Mouse (Mus musculus) forebrain, embryonic 16.5 days (tissue): ENCODE measurements around the gene Vwa8. TPM values are rescaled to one million over a fixed set of nuclear protein-coding genes. Genes with fewer than 3 reads are reported as not detected.

ENCODE experiments used
- ATAC-seq: fragments of 200-750 bp; cut with Nextera tagmentation; 2 replicates; pipeline ENCODE4 v1.8.0; 2017; ENCODE audit warnings: mild to moderate bottlenecking, moderate library complexity
- H3K27ac ChIP-seq: fragments of 300-500 bp; sonication (generic); 2 replicates; pipeline ENCODE4 v1.5.1; 2014; ENCODE audit warnings: low read length, control low read depth
- H3K27me3 ChIP-seq: fragments of 300-500 bp; sonication (generic); replicated peaks from 2 replicates; pipeline ENCODE4 v1.6.1; 2014; ENCODE audit warnings: low read length; ENCODE audit not compliant: control insufficient read depth, insufficient read depth
- H3K36me3 ChIP-seq: fragments of 300-500 bp; sonication (generic); 2 replicates; pipeline ENCODE4 v1.6.1; 2014; ENCODE audit not compliant: control insufficient read depth, insufficient read depth
- H3K4me1 ChIP-seq: fragments of 300-500 bp; sonication (generic); replicated peaks from 2 replicates; pipeline ENCODE4 v1.6.1; 2014; ENCODE audit warnings: low read length; ENCODE audit not compliant: control insufficient read depth, insufficient read depth
- H3K4me2 ChIP-seq: fragments of 300-500 bp; sonication (generic); 2 replicates; pipeline ENCODE4 v1.6.1; 2014; ENCODE audit warnings: mild to moderate bottlenecking, low read length, control low read depth
- H3K4me3 ChIP-seq: fragments of 300-500 bp; sonication (generic); replicated peaks from 2 replicates; pipeline ENCODE4 v1.5.1; 2014; ENCODE audit warnings: mild to moderate bottlenecking, low read length, control low read depth
- H3K9ac ChIP-seq: fragments of 300-500 bp; sonication (generic); replicated peaks from 2 replicates; pipeline ENCODE4 v1.6.1; 2014; ENCODE audit warnings: low read depth, low read length, control low read depth
- H3K9me3 ChIP-seq: fragments of 300-500 bp; sonication (generic); 2 replicates; pipeline ENCODE4 v1.6.1; 2016; ENCODE audit warnings: low read length; ENCODE audit not compliant: control insufficient read depth
- WGBS: fragments of 180-500 bp; shearing (Covaris S2); extraction: QIAGEN DNeasy Blood & Tissue Kit; methylation state at CpG from one replicate; pipeline ENCODE4 v1.1.7; 2014; 5-methylcytosine and 5-hydroxymethylcytosine counted together
- polyA plus RNA-seq: library from polyadenylated mRNA; unstranded; fragments of >200 nt; fragmentation: Nextera tagmentation; extraction: Ambion mirVana; gene quantifications from 2 replicates; pipeline ENCODE4 v1.2.1, GENCODE M21; 2015

Vwa8 gene
- polyA plus RNA-seq, 1 experiment from 2014 or later = 5.4 TPM

DNA sequence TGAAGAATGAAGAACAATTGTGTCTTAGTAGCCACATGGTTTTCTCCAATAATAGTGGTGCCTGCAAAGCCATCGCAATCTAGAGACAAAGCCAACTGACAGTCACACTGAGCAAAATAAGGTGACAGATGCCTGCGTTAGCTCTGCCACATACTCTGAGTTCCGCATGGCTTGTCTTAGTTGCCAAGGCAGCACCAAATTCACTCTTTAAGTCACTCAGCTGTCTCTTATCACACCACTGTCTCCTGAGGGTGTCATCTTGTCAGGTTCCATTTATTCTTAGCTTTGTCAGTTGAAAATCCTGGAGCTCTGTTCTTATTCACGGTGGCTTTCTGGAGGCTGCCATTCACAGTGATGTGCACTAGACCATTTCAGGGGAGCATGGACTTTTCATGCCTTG, 17.7 kb upstream of the Vwa8 start:
- H3K9me3 ChIP-seq = no peaks in the 10 kb centered on the region
- no peaks in the 10 kb centered on the region for H3K36me3 ChIP-seq
- H3K4me2 ChIP-seq = no peak overlapping the region
- H3K4me3 ChIP-seq = no peak overlapping the region
- no peak overlapping the region for H3K27ac ChIP-seq
- H3K4me1 ChIP-seq = no peaks in the 10 kb centered on the region
- ATAC-seq = no peak
- no peaks in the 10 kb centered on the region for H3K27me3 ChIP-seq
- 72% methylated on average over 4 of the region's 4 CpGs for WGBS
- H3K9ac ChIP-seq = no peak overlapping the region

DNA sequence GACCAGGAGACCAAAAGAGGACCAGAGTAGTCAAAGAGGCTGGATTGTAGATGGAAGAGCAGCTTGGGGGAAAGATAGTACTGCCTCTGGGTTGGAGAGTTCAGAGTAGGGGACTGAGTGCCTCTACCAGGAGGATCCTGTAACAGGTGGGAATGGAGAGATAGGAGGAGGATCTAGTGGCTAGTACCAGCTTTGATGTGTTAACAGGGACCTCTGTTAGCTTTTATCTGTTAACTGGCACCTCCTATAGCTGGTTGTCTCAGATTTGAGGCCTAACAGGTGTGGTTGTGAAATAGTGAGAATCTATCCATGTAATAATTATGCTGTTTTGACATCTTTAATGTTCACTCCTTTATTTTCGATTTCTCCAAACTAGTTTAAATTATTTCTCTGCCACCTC, 904 bp upstream of the Vwa8 start:
- Histone ChIP-seq H3K36me3 (no peaks in the 10 kb centered on the region), H3K4me1 (peaks cover 13% of the 10 kb centered on the region), H3K4me2 (no peak overlapping the region), H3K27me3 (no peaks in the 10 kb centered on the region), H3K9ac (no peak overlapping the region), H3K27ac (no peak overlapping the region), H3K9me3 (no peaks in the 10 kb centered on the region), H3K4me3 (no peak overlapping the region)
- no peak for ATAC-seq
- 100% methylated on average over 1 of the region's 1 CpGs for WGBS

DNA sequence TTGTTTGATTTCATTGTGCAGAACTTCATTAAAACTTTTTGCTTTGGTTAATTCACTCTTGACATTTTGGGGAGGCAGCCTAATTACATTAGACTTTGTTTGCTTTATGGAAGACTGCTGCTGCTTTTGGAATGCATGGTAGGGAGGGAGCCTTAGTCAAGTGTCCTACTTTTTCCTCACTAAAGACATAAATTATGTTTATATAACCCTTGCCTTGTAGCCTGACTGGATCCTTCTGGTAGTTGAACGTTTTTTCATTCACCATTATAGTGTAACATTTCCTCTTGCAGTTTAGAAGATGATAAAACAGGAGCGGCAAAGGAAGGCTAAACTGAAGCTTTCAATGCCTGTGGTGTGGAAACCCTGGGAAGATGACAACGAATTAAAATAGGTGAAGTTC, 375 bp upstream of the Vwa8 start:
- peak overlapping the region; percentile 85 for H3K4me3 ChIP-seq
- no peaks in the 10 kb centered on the region for H3K27me3 ChIP-seq
- 0 out of 2 replicates have a peak, but pooled peaks have one; percentile 10 for ATAC-seq
- no peaks in the 10 kb centered on the region for H3K36me3 ChIP-seq
- WGBS = 5% methylated on average over 3 of the region's 3 CpGs
- peak overlapping the region; percentile 71 for H3K27ac ChIP-seq
- peak overlapping the region; percentile 97 for H3K9ac ChIP-seq
- no peaks in the 10 kb centered on the region for H3K9me3 ChIP-seq
- peak overlapping the region; percentile 77 for H3K4me2 ChIP-seq
- H3K4me1 ChIP-seq = peaks cover 13% of the 10 kb centered on the region

DNA sequence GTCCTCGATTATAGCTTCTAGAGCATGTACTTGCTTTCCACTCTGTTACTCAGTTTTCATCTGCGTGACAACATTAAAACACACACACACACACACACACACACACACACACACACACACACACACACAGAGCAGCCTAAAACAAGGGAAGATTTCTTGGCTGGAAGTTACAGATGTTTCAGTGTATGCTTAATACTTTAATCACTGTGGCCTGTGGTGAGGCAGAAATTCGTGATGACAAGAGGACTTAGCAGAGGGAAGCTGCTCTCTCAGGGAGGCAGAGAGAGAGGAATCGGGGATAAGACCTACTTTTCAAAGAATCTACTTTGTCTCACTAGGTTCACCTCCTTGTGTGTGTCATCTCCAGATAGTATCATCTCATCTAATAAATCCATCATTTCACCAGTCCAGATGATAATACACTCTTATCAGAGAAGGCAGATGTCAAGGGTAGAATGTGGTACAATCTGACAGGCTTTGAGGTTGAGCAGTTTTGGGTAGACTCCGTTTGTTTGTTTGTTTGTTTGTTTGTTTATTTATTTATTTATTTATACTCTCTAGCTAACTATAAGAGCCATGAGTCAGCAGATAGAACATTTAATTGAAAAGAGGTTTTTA, 1.2 kb downstream of the Vwa8 start:
- H3K4me3 ChIP-seq = no peak overlapping the region
- no peaks in the 10 kb centered on the region for H3K27me3 ChIP-seq
- no peaks in the 10 kb centered on the region for H3K36me3 ChIP-seq
- peaks cover 13% of the 10 kb centered on the region for H3K4me1 ChIP-seq
- no peaks in the 10 kb centered on the region for H3K9me3 ChIP-seq
- H3K4me2 ChIP-seq = no peak overlapping the region; the same call in 1 of the 2 replicates
- WGBS = 65% methylated on average over 5 of the region's 5 CpGs
- no peak for ATAC-seq
- H3K27ac ChIP-seq = no peak overlapping the region
- H3K9ac ChIP-seq = no peak overlapping the region

DNA sequence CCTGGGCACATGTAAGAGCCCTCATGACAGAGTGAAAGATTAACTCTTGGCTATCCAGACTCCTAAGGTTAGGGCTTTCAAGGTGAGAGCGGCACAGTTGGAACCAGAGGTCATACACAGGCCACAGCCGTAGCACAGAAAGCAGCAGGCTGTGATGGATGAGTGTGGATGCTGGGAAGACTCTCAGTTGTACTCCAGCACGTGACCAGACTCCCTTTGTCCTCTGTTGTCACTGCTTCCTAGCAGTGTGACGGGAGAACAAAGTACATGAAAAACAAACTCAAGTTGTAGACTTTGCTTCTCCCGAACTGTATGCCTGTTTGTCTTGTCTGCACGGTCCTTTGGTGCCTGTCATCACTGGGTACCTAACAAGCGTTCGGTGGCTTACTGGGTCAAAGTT, 1.8 kb downstream of the Vwa8 start:
- Histone ChIP-seq H3K9ac (no peak overlapping the region), H3K36me3 (no peaks in the 10 kb centered on the region), H3K27ac (no peak overlapping the region), H3K4me1 (peaks cover 13% of the 10 kb centered on the region), H3K4me2 (no peak overlapping the region), H3K9me3 (no peaks in the 10 kb centered on the region), H3K4me3 (no peak overlapping the region), H3K27me3 (no peaks in the 10 kb centered on the region)
- no peak for ATAC-seq
- 45% methylated on average over 8 of the region's 8 CpGs for WGBS

DNA sequence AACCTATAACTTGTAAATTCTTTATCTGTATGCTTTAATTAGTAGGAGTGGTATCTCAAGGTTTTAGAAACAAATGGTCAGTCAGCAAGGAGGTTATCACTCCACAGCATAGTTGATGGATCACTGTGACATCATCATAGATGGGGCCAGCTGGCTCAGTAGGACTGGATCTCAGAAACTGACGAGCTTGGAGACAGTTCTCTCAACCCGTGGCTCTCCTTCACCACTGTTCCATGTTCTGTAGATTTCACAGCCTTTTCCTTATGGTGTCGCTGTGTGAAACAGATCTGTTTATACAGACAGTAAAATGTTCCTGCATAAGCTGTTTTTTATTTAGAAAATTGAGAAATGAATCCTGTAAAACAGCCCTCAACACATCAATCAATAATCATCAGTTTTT, 2.5 kb downstream of the Vwa8 start:
- WGBS = 60% methylated on average over 3 of the region's 3 CpGs
- peaks cover 13% of the 10 kb centered on the region for H3K4me1 ChIP-seq
- H3K9me3 ChIP-seq = no peaks in the 10 kb centered on the region
- ATAC-seq = no peak
- H3K4me3 ChIP-seq = no peak overlapping the region
- H3K27me3 ChIP-seq = no peaks in the 10 kb centered on the region
- H3K36me3 ChIP-seq = no peaks in the 10 kb centered on the region
- no peak overlapping the region for H3K27ac ChIP-seq
- no peak overlapping the region for H3K9ac ChIP-seq
- H3K4me2 ChIP-seq = no peak overlapping the region

DNA sequence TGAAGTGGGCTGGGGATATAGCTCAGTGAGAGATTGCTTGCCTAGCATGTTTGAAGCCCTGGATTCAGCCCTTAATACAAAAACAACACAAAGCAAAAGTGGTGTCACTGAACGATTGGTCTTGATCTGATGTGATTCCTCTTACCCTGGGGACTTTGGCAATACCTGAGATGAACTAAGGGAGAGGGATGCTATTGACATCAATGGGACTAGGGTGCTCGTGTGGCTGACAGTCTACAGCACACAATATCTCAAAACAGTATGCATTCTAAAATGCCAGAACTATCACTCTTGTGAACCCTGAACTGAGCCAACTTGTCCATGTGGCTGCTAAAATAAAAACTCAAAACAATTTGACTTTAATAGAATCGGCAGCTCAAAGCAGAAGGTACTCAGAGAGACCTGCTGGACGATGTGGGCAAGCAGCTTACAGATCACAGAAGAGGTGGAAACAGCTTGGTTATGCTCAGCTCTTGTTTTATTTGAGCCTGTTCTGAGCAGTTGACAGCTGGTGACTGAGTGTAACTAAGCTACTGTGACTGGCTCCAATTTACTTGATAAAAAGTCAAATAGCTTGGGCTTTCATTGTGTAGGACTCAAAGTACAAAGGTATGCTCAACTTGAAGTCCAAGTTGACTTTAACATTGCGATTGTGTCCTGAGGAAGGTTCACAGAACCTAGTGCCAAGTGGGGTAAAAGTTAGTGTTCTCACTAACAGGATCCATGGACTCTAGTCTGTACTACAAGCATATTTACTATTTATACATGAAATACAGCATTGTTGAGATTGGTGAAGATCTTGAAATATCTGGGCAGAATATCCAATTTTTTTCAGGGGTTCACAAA, 3.8 kb downstream of the Vwa8 start:
- WGBS = 76% methylated on average over 5 of the region's 5 CpGs
- H3K4me2 ChIP-seq = no peak overlapping the region
- H3K9ac ChIP-seq = no peak overlapping the region
- no peak overlapping the region for H3K4me3 ChIP-seq
- no peaks in the 10 kb centered on the region for H3K36me3 ChIP-seq
- peaks cover 13% of the 10 kb centered on the region for H3K4me1 ChIP-seq
- no peak for ATAC-seq
- H3K27me3 ChIP-seq = no peaks in the 10 kb centered on the region
- H3K27ac ChIP-seq = no peak overlapping the region
- no peaks in the 10 kb centered on the region for H3K9me3 ChIP-seq

DNA sequence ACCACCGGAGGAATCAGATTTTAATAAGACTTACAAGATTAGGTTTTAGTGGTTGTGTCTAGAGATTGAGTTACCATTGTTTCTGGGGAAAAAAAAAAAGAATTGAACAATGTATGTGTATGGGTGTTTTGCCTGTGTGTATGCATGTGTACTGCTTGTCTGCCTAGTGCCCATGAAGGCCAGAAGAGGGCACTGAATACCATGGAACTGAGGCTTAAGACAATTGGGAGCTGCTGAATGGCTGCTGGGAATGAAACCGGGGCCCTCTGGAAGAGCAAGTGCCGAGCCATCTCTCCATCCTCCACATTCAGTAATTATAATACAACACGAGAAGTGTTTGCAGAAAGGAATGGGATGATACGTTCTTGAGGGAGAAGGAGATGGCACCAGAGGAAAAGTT, 12.3 kb downstream of the Vwa8 start:
- Histone ChIP-seq H3K4me3 (no peak overlapping the region), H3K9ac (no peak overlapping the region)
- WGBS = 93% methylated on average over 5 of the region's 5 CpGs

DNA sequence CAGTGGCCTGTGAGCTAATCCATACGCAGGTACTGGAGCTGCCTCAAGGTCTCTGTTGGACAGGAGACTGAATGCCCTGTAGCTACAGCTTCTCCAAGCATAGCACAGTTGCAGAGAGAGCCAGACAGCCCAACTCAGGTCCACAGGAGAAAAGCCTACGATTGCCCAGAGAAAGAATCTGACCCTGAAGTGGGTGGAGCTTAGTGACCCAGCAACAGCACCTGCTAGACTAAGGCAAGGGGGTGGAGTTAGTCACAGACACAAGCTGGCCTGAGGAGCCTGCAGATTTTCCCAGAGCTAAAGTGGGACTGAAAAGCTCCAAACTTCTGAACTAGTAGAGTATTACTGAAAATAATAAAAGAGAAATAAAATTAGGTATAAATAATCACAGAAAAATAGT, 21.2 kb downstream of the Vwa8 start:
- Histone ChIP-seq H3K9me3 (no peaks in the 10 kb centered on the region), H3K4me2 (no peak overlapping the region), H3K9ac (no peak overlapping the region), H3K36me3 (no peaks in the 10 kb centered on the region), H3K27me3 (no peaks in the 10 kb centered on the region), H3K27ac (no peak overlapping the region), H3K4me1 (no peaks in the 10 kb centered on the region), H3K4me3 (no peak overlapping the region)
- 35% methylated on average over 2 of the region's 2 CpGs for WGBS
- no peak for ATAC-seq

More for the DNA sequence above, 12.3 kb downstream of the Vwa8 start:
- ATAC-seq = no peak
- no peak overlapping the region for H3K27ac ChIP-seq
- H3K4me2 ChIP-seq = no peak overlapping the region
- no peaks in the 10 kb centered on the region for H3K4me1 ChIP-seq
- H3K36me3 ChIP-seq = no peaks in the 10 kb centered on the region
- H3K9me3 ChIP-seq = no peaks in the 10 kb centered on the region
- H3K27me3 ChIP-seq = no peaks in the 10 kb centered on the region
